Mouse (Mus musculus): ENCODE data around the gene Filip1l. TPM values are rescaled to one million over a fixed set of nuclear protein-coding genes. Genes with fewer than 3 reads are reported as not detected.

Gene Filip1l
- polyA plus RNA-seq, 1 experiment from 2014 or later: 25.5 TPM

- no peak overlapping the region for H3K4me2 ChIP-seq
- no peak overlapping the region for H3K9ac ChIP-seq (replicated peaks)
- H3K36me3 ChIP-seq: no peaks in the 10 kb centered on the region
- no peaks in the 10 kb centered on the region for H3K9me3 ChIP-seq
- H3K27ac ChIP-seq: no peak overlapping the region
- H3K4me1 ChIP-seq (replicated peaks): peaks cover 45% of the 10 kb centered on the region
- ATAC-seq (ENCODE audit: insufficient number of reproducible peaks, insufficient read depth, low FRiP score, low TSS enrichment, low read depth): no peak
- no peak overlapping the region for H3K4me3 ChIP-seq (replicated peaks)
- no peaks in the 10 kb centered on the region for H3K27me3 ChIP-seq
- 75% methylated on average over 1 of the region's 1 CpGs for WGBS
Measured at GRCm38 (mm10) chr16:57534365-57534764, 181.5 kb downstream of the Filip1l start.

DNA sequence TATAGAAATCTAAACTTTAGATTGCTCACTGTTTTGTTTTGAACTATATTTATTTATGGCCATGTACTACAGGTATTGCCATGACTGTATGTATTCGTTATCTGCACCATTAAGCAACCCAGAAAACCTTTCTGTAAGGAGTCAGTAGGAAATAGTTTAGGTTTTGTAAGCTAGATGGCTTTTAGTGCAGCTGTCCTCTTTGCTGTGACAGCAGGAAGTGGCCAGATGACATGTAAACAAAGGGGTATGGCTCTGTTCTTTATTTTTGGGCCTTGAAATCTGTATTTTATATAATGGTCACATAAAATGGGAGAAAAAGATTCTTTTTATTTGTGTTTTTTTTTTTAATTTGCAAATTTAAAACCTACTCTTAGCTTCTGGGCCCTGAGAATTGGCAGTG lies 181.9 kb downstream of the Filip1l start:
- H3K4me1 ChIP-seq (replicated peaks): peaks cover 42% of the 10 kb centered on the region
- no peak overlapping the region for H3K27ac ChIP-seq
- H3K4me3 ChIP-seq (replicated peaks): no peak overlapping the region
- 85% methylated on average over 1 of the region's 1 CpGs for WGBS
- no peaks in the 10 kb centered on the region for H3K27me3 ChIP-seq
- H3K4me2 ChIP-seq: no peak overlapping the region
- H3K36me3 ChIP-seq: no peaks in the 10 kb centered on the region
- no peak for ATAC-seq (ENCODE audit: insufficient number of reproducible peaks, insufficient read depth, low FRiP score, low TSS enrichment, low read depth)
- no peak overlapping the region for H3K9ac ChIP-seq (replicated peaks)
- no peaks in the 10 kb centered on the region for H3K9me3 ChIP-seq

- Histone ChIP-seq H3K4me3 (replicated peaks) (no peak overlapping the region), H3K9ac (replicated peaks) (no peak overlapping the region), H3K4me1 (replicated peaks) (peaks cover 29% of the 10 kb centered on the region), H3K27ac (0 out of 2 replicates have a peak overlapping the region, but pooled peaks have one; percentile 23), H3K36me3 (no peaks in the 10 kb centered on the region), H3K9me3 (no peaks in the 10 kb centered on the region), H3K4me2 (no peak overlapping the region), H3K27me3 (no peaks in the 10 kb centered on the region)
- whole genome bisulfite sequencing: 64% methylated on average over 7 of the region's 7 CpGs
- ATAC-seq (ENCODE audit: insufficient number of reproducible peaks, insufficient read depth, low FRiP score, low TSS enrichment, low read depth): no peak
Measured at GRCm38 (mm10) chr16:57536511-57536910, 183.6 kb downstream of the Filip1l start.

DNA sequence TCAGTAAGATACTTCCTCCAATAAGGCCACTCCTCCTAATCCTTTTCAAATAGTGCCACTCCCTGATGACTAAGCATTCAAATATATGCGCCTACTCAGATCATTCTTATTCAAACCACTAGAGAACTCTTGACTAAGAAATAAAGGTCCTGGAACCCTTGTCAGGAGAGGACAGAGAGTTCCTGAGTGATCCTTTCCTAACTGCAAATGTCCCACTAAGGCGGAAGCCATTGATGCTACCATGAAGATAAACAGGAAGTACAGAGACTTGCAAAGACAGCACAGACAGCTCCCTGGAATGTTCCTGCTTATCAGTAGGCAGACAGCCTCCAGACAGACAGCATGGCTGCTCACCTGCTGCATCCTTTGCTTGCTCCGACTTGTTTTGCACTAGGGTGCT lies 190.3 kb downstream of the Filip1l start:
- WGBS: 89% methylated on average over 3 of the region's 3 CpGs
- ATAC-seq (ENCODE audit: insufficient number of reproducible peaks, insufficient read depth, low FRiP score, low TSS enrichment, low read depth): no peak
- Histone ChIP-seq H3K4me1 (replicated peaks) (peaks cover 11% of the 10 kb centered on the region), H3K27ac (no peak overlapping the region), H3K4me3 (replicated peaks) (no peak overlapping the region), H3K9me3 (no peaks in the 10 kb centered on the region), H3K4me2 (no peak overlapping the region), H3K36me3 (no peaks in the 10 kb centered on the region), H3K9ac (replicated peaks) (no peak overlapping the region), H3K27me3 (no peaks in the 10 kb centered on the region)

DNA sequence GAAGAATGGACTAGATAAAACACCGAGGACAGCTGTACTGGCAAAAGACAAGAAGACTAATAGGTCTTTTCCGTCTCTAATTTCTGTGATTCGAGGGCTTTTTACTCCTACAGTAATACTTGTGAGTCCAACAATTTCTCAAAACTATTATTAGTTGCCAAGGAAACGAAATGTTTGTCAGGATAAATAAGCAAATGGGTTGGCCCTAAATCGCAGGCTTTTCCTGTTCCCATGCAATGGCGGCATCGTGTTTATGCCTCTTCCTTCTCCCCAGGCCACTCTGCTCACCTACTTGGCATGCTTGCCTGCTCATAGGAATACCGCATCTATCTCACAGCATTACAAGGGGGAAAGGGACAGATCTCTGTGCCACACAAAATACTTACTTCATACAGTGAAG lies 191.5 kb downstream of the Filip1l start:
- ATAC-seq (ENCODE audit: insufficient number of reproducible peaks, insufficient read depth, low FRiP score, low TSS enrichment, low read depth): no peak
- WGBS: 87% methylated on average over 8 of the region's 8 CpGs
- Histone ChIP-seq H3K9ac (replicated peaks) (no peak overlapping the region), H3K4me1 (replicated peaks) (0 out of 2 replicates have a peak, but pooled peaks cover 6% of the 10 kb centered on the region), H3K4me2 (no peak overlapping the region), H3K9me3 (no peaks in the 10 kb centered on the region), H3K27ac (no peak overlapping the region), H3K36me3 (no peaks in the 10 kb centered on the region), H3K4me3 (replicated peaks) (no peak overlapping the region), H3K27me3 (no peaks in the 10 kb centered on the region)

DNA sequence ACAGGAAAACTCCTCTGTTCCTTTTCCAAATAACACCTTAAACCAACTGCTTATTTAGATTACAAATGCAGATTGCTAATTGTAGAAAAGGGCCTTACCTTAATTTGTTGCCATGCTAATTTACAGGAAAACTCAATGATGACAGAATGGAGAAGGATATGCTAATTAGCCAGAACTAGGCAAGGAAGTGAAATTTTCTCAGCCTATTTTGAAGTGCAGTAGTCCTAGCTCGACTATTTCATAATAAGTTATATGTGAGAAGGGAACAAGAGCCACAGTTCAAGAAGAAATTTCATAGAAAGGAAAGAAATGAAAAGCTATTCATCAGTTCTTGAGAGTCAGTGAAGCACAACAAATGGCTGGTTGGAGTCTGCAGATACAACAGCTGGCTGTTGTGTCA lies 193.5 kb downstream of the Filip1l start:
- WGBS: 68% methylated on average over 1 of the region's 1 CpGs
- Histone ChIP-seq H3K4me2 (no peak overlapping the region), H3K27me3 (no peaks in the 10 kb centered on the region), H3K4me3 (replicated peaks) (no peak overlapping the region), H3K36me3 (no peaks in the 10 kb centered on the region), H3K9ac (replicated peaks) (no peak overlapping the region), H3K9me3 (no peaks in the 10 kb centered on the region), H3K27ac (no peak overlapping the region), H3K4me1 (replicated peaks) (peaks cover 10% of the 10 kb centered on the region; the same call in 1 of the 2 replicates)
- ATAC-seq (ENCODE audit: insufficient number of reproducible peaks, insufficient read depth, low FRiP score, low TSS enrichment, low read depth): no peak

DNA sequence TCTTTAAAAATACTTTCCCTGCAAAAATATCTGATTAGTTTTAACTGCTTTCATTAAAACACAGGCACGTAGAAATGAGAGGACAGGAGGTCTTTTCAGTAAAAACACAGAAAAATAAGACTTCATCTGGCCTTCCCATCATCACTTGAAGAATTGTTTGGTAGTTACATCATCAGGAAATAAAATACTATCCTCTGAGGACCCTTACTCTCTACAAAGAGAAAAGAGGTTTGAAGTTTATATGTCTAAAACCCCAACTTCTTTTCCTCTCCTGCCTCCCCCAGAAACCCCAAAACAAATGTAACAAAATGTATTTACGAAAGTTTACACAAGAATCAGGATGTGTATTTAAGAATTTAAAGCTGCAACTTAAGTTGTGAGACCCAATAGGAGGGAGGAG lies 195.7 kb downstream of the Filip1l start:
- H3K9me3 ChIP-seq: no peaks in the 10 kb centered on the region
- H3K4me1 ChIP-seq (replicated peaks): peaks cover 29% of the 10 kb centered on the region
- H3K4me2 ChIP-seq: peak overlapping the region; percentile 79
- ATAC-seq (ENCODE audit: insufficient number of reproducible peaks, insufficient read depth, low FRiP score, low TSS enrichment, low read depth): no peak
- WGBS: 47% methylated on average over 2 of the region's 2 CpGs
- no peaks in the 10 kb centered on the region for H3K36me3 ChIP-seq
- peak overlapping the region; percentile 79 for H3K4me3 ChIP-seq (replicated peaks)
- H3K27ac ChIP-seq: peak overlapping the region; percentile 86
- no peaks in the 10 kb centered on the region for H3K27me3 ChIP-seq
- peak overlapping the region; percentile 96 for H3K9ac ChIP-seq (replicated peaks)

DNA sequence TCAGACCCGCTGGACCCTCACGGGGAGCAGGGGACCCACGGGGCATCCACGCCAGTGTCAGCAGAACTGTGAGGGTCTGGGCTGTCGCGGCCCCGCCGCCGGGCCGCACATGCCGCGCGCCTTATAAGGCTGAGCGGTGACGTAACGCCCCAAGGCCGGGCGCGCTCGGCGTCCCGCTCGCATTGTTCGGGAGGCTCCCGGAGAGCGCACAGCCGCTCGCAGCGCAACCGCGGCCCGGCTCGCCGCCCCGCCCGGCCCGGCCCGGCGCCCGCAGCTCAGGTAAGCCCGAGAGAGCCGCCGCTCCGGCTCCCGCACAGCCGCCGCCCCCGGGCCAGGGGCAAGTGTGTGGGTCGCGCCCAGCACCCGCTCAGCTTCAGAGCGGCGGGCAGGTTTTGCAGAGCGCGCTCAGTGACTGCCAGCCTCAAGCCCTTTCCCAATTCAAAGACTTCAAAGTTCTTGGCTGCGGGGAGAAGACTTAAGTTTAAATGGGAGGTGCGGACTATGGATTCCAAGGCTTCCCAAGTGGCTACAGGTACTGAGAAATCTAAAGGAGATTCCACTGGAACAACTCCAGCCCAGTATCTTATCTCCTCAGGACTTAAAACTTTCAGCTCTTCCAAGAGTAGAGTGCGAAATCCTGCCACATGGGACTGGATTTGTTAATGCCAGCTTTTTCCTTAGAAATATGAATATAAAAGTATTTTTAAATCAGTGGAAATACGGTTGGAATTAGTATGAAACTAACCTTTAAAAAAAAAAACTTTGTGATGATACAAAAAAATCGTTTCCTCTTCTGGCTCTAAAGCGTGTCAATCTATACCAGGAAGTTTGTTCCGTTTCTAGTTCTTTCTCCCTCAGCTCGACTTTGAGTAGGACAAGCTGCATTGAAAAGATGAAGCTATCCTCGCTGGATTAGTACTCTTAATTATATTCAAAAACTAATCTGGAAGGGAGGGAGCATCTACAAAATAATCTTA lies 196.5 kb downstream of the Filip1l start:
- peaks cover 30% of the 10 kb centered on the region for H3K4me1 ChIP-seq (replicated peaks)
- peak overlapping the region; percentile 96 for H3K9ac ChIP-seq (replicated peaks)
- no peaks in the 10 kb centered on the region for H3K27me3 ChIP-seq
- H3K27ac ChIP-seq: peak overlapping the region; percentile 86
- WGBS: 2% methylated on average over 64 of the region's 64 CpGs
- H3K36me3 ChIP-seq: 0 out of 2 replicates have a peak, but pooled peaks cover 2% of the 10 kb centered on the region
- peak overlapping the region; percentile 79 for H3K4me3 ChIP-seq (replicated peaks)
- ATAC-seq (ENCODE audit: insufficient number of reproducible peaks, insufficient read depth, low FRiP score, low TSS enrichment, low read depth): peak; percentile 94
- peak overlapping the region; percentile 79 for H3K4me2 ChIP-seq
- no peaks in the 10 kb centered on the region for H3K9me3 ChIP-seq

- H3K9me3 ChIP-seq: no peaks in the 10 kb centered on the region
- ATAC-seq (ENCODE audit: insufficient number of reproducible peaks, insufficient read depth, low FRiP score, low TSS enrichment, low read depth): no peak
- WGBS: 40% methylated on average over 3 of the region's 3 CpGs
- peaks cover 30% of the 10 kb centered on the region for H3K4me1 ChIP-seq (replicated peaks)
- no peaks in the 10 kb centered on the region for H3K27me3 ChIP-seq
- peak overlapping the region; percentile 79 for H3K4me3 ChIP-seq (replicated peaks)
- H3K27ac ChIP-seq: no peak overlapping the region
- H3K4me2 ChIP-seq: peak overlapping the region; percentile 79
- no peak overlapping the region for H3K9ac ChIP-seq (replicated peaks)
- H3K36me3 ChIP-seq: 0 out of 2 replicates have a peak, but pooled peaks cover 2% of the 10 kb centered on the region
Measured at GRCm38 (mm10) chr16:57550088-57550487, 197.2 kb downstream of the Filip1l start.

GRCm38 (mm10) chr16:57550817-57551216 lies 197.9 kb downstream of the Filip1l start:
- Histone ChIP-seq H3K36me3 (0 out of 2 replicates have a peak, but pooled peaks cover 2% of the 10 kb centered on the region), H3K9ac (replicated peaks) (0 out of 2 replicates have a peak overlapping the region, but pooled peaks have one; percentile 34), H3K27ac (no peak overlapping the region), H3K4me3 (replicated peaks) (peak overlapping the region; percentile 31), H3K4me2 (peak overlapping the region; percentile 79), H3K9me3 (no peaks in the 10 kb centered on the region), H3K4me1 (replicated peaks) (peaks cover 28% of the 10 kb centered on the region), H3K27me3 (no peaks in the 10 kb centered on the region)
- 6% methylated on average over 2 of the region's 2 CpGs for WGBS
- no peak for ATAC-seq (ENCODE audit: insufficient number of reproducible peaks, insufficient read depth, low FRiP score, low TSS enrichment, low read depth)

- Histone ChIP-seq H3K9ac (replicated peaks) (no peak overlapping the region), H3K36me3 (0 out of 2 replicates have a peak, but pooled peaks cover 2% of the 10 kb centered on the region), H3K27ac (no peak overlapping the region), H3K27me3 (no peaks in the 10 kb centered on the region), H3K4me1 (replicated peaks) (peaks cover 33% of the 10 kb centered on the region), H3K9me3 (no peaks in the 10 kb centered on the region), H3K4me2 (peak overlapping the region; percentile 79), H3K4me3 (replicated peaks) (no peak overlapping the region)
- no peak for ATAC-seq (ENCODE audit: insufficient number of reproducible peaks, insufficient read depth, low FRiP score, low TSS enrichment, low read depth)
- 72% methylated on average over 2 of the region's 2 CpGs for WGBS
Measured at GRCm38 (mm10) chr16:57551617-57552016, 198.7 kb downstream of the Filip1l start.

All from limb, embryonic 12.5 days (tissue).